Mouse (Mus musculus) E14TG2a.4 (cell line): ENCODE measurements at regions not wholly inside any gene's neighbourhood (a gene's known extent, or its start where the extent isn't known, plus 50 kb on each side); places are given as distances from the start of the nearest gene placed in this dataset.

Experiments
- CTCF ChIP-seq: conservative IDR thresholded peaks from 2 replicates; pipeline ENCODE4 v1.5.1; 2014; ENCODE audit warnings: low read length
- POU5F1 ChIP-seq: IDR thresholded peaks from 2 replicates; pipeline ENCODE4 v1.6.1; 2014; ENCODE audit warnings: low read length, borderline replicate concordance

- TF ChIP-seq CTCF = 0 out of 2 replicates have a peak, but pooled peaks have one; percentile 6
- TF ChIP-seq POU5F1 = no peak
These were observed 370.2 kb upstream of the Gm5148 start for GRCm38 (mm10) chr3:38094370-38094979.
